Mouse (Mus musculus) midbrain, embryonic 16.5 days (tissue): ENCODE results near the gene Slc25a19. TPM values are rescaled to one million over a fixed set of nuclear protein-coding genes. Genes with fewer than 3 reads are reported as not detected.

ENCODE experiments used
- ATAC-seq: fragments of 200-750 bp; cut with Nextera tagmentation; 2 replicates; pipeline ENCODE4 v1.8.0; 2017; ENCODE audit warnings: moderate TSS enrichment
- H3K27ac ChIP-seq: fragments of 300-500 bp; sonication (generic); 2 replicates; pipeline ENCODE4 v1.5.1; 2014; ENCODE audit warnings: mild to moderate bottlenecking, low read length, mixed read lengths
- H3K27me3 ChIP-seq: fragments of 300-500 bp; sonication (generic); 2 replicates; pipeline ENCODE4 v1.6.1; 2014; ENCODE audit warnings: low read depth, low read length, mixed read lengths; ENCODE audit not compliant: control insufficient read depth, insufficient read depth
- H3K36me3 ChIP-seq: fragments of 300-500 bp; sonication (generic); 2 replicates; pipeline ENCODE4 v1.6.1; 2014; ENCODE audit warnings: mild to moderate bottlenecking, low read length, moderate library complexity, mixed read lengths; ENCODE audit not compliant: control insufficient read depth, insufficient read depth
- H3K4me1 ChIP-seq: fragments of 300-500 bp; sonication (generic); 2 replicates; pipeline ENCODE4 v1.6.1; 2014; ENCODE audit warnings: mild to moderate bottlenecking, low read length, mixed read lengths; ENCODE audit not compliant: control insufficient read depth, insufficient read depth
- H3K4me2 ChIP-seq: fragments of 300-500 bp; sonication (generic); 2 replicates; pipeline ENCODE4 v1.6.1; 2014; ENCODE audit warnings: mild to moderate bottlenecking, low read length, mixed read lengths
- H3K4me3 ChIP-seq: fragments of 300-500 bp; sonication (generic); 2 replicates; pipeline ENCODE4 v1.5.1; 2014; ENCODE audit warnings: low read depth, mild to moderate bottlenecking, low read length, moderate library complexity, mixed read lengths
- H3K9ac ChIP-seq: fragments of 300-500 bp; sonication (generic); 2 replicates; pipeline ENCODE4 v1.6.1; 2014; ENCODE audit warnings: low read depth, low read length, mixed read lengths
- H3K9me3 ChIP-seq: fragments of 300-500 bp; sonication (generic); replicated peaks from 2 replicates; pipeline ENCODE4 v1.6.1; 2014; ENCODE audit warnings: mild to moderate bottlenecking, low read length, mixed read lengths; ENCODE audit not compliant: control insufficient read depth, poor library complexity, severe bottlenecking
- WGBS: fragments of 180-500 bp; shearing (Covaris S2); extraction: QIAGEN DNeasy Blood & Tissue Kit; methylation state at CpG from one replicate; pipeline ENCODE4 v1.1.7; 2014; 5-methylcytosine and 5-hydroxymethylcytosine counted together
- polyA plus RNA-seq: library from polyadenylated mRNA; unstranded; fragments of >200 nt; fragmentation: Nextera tagmentation; extraction: Ambion mirVana; gene quantifications from 2 replicates; pipeline ENCODE4 v1.2.1, GENCODE M21; 2015

The Slc25a19 gene
- polyA plus RNA-seq, 1 experiment from 2014 or later, result 50.8 TPM

DNA sequence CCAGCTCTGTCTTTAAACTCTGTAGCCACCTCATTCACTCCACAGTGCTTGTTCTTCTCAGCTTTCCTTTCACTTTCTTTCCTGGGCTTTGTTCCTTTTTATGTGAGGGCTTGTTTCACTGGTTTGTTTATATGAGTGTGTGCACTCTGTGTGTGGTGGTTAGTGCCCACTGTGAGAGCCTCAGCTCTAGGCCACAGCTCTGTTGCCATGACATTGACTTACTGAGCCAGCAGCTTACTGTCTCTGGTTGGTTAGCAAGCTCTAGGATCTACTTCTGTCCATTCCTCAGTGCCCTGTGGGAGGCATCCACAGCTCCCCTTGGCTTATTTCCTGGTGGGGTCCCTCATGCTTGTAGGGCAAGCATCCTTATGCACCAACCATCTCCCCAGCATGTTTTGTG, 49.0 kb downstream of the Slc25a19 start:
- ATAC-seq, result no peak
- Histone ChIP-seq H3K4me3 (no peak overlapping the region), H3K36me3 (peaks cover 31% of the 10 kb centered on the region), H3K4me1 (no peaks in the 10 kb centered on the region), H3K27me3 (no peaks in the 10 kb centered on the region), H3K4me2 (no peak overlapping the region), H3K9ac (no peak overlapping the region), H3K9me3 (no peaks in the 10 kb centered on the region), H3K27ac (no peak overlapping the region)

GRCm38 (mm10) chr11:115564961-115565360, 63.1 kb downstream of the Slc25a19 start:
- no peak overlapping the region for H3K27ac ChIP-seq
- H3K4me3 ChIP-seq, result peak overlapping the region; percentile 80
- peak overlapping the region; percentile 84 for H3K4me2 ChIP-seq
- H3K9ac ChIP-seq, result peak overlapping the region; percentile 86
- whole genome bisulfite sequencing, result 21% methylated on average over 7 of the region's 7 CpGs
- no peaks in the 10 kb centered on the region for H3K9me3 ChIP-seq
- 0 out of 2 replicates have a peak, but pooled peaks have one; percentile 23 for ATAC-seq
- H3K4me1 ChIP-seq, result peaks cover 11% of the 10 kb centered on the region
- no peaks in the 10 kb centered on the region for H3K27me3 ChIP-seq
- peaks cover 15% of the 10 kb centered on the region for H3K36me3 ChIP-seq

Other genes with a start within 250 kb of the Slc25a19 start
- 18.5 and 21.6 TPM in 2 replicates for gene Cdr2l, start 246.4 kb downstream of the Slc25a19 start, polyA plus RNA-seq
- gene Mrpl58, start 224.5 kb downstream of the Slc25a19 start, polyA plus RNA-seq, result 173 and 180 TPM in 2 replicates
- 773 and 819 TPM in 2 replicates for gene Atp5h, start 208.3 kb downstream of the Slc25a19 start, polyA plus RNA-seq
- 20.1 and 23.1 TPM in 2 replicates for gene Kctd2, start 208.2 kb downstream of the Slc25a19 start, polyA plus RNA-seq
- not detected in 2 replicates for gene Trim80, start 187.8 kb downstream of the Slc25a19 start, polyA plus RNA-seq
- gene Slc16a5, start 165.8 kb downstream of the Slc25a19 start, polyA plus RNA-seq, result 0.19 TPM in 1 of 2 replicates, not detected in the other
- gene Armc7, start 152.6 kb downstream of the Slc25a19 start, polyA plus RNA-seq, result 19.6 and 23.1 TPM in 2 replicates
- 100 and 104 TPM in 2 replicates for gene Nt5c, start 136.4 kb downstream of the Slc25a19 start, polyA plus RNA-seq
- gene Jpt1, start 113.9 kb downstream of the Slc25a19 start, polyA plus RNA-seq, result 1,597 and 1,674 TPM in 2 replicates
- gene Sumo2, start 92.0 kb downstream of the Slc25a19 start, polyA plus RNA-seq, result 1,000 and 1,072 TPM in 2 replicates
- gene Nup85, start 63.9 kb downstream of the Slc25a19 start, polyA plus RNA-seq, result 103 and 106 TPM in 2 replicates
- gene Mrps7, start 24.4 kb downstream of the Slc25a19 start, polyA plus RNA-seq, result 75.6 and 77.0 TPM in 2 replicates
- 34.7 and 37.5 TPM in 2 replicates for gene Gga3, start 24.2 kb downstream of the Slc25a19 start, polyA plus RNA-seq
- 12.5 and 12.7 TPM in 2 replicates for gene Mif4gd, start 15.3 kb downstream of the Slc25a19 start, polyA plus RNA-seq
- 177 and 196 TPM in 2 replicates for gene Grb2, start 80.3 kb upstream of the Slc25a19 start, polyA plus RNA-seq
- 25.1 and 25.6 TPM in 2 replicates for gene Tmem94, start 137.1 kb upstream of the Slc25a19 start, polyA plus RNA-seq
- gene Caskin2, start 185.3 kb upstream of the Slc25a19 start, polyA plus RNA-seq, result 7.6 and 8.9 TPM in 2 replicates
- 23.7 and 24.2 TPM in 2 replicates for gene Tsen54, start 186.4 kb upstream of the Slc25a19 start, polyA plus RNA-seq
- gene Llgl2, start 195.8 kb upstream of the Slc25a19 start, polyA plus RNA-seq, result 0.82 and 1.0 TPM in 2 replicates
- gene Myo15b, start 230.1 kb upstream of the Slc25a19 start, polyA plus RNA-seq, result 0.09 TPM in 1 of 2 replicates, not detected in the other